Mouse (Mus musculus) limb, embryonic 11.5 days (tissue): ENCODE results near the gene Nebl. TPM values are rescaled to one million over a fixed set of nuclear protein-coding genes. Genes with fewer than 3 reads are reported as not detected.

Experiments
- ATAC-seq: fragments of 200-750 bp; cut with Nextera tagmentation; 2 replicates; pipeline ENCODE4 v1.8.0; 2017; ENCODE audit warnings: low read depth; ENCODE audit not compliant: insufficient number of reproducible peaks, low FRiP score, low TSS enrichment
- DNase-seq: peaks from one replicate; pipeline ENCODE4 v3.0.0-alpha.2; 2015; ENCODE audit warnings: low spot score
- H3K27ac ChIP-seq: fragments of 300-500 bp; sonication (generic); replicated peaks from 2 replicates; pipeline ENCODE4 v1.5.1; 2014; ENCODE audit warnings: low read depth, mild to moderate bottlenecking, low read length
- H3K27me3 ChIP-seq: fragments of 300-500 bp; sonication (generic); 2 replicates; pipeline ENCODE4 v1.6.1; 2014; ENCODE audit warnings: mild to moderate bottlenecking, low read length, mixed read lengths; ENCODE audit not compliant: control insufficient read depth, insufficient read depth
- H3K36me3 ChIP-seq: fragments of 300-500 bp; sonication (generic); 2 replicates; pipeline ENCODE4 v1.6.1; 2014; ENCODE audit warnings: mild to moderate bottlenecking, low read length, moderate library complexity, mixed read lengths; ENCODE audit not compliant: control insufficient read depth, insufficient read depth
- H3K4me1 ChIP-seq: fragments of 300-500 bp; sonication (generic); 2 replicates; pipeline ENCODE4 v1.6.1; 2014; ENCODE audit warnings: low read length, mixed read lengths; ENCODE audit not compliant: control insufficient read depth, insufficient read depth
- H3K4me2 ChIP-seq: fragments of 300-500 bp; sonication (generic); 2 replicates; pipeline ENCODE4 v1.6.1; 2014; ENCODE audit warnings: low read depth, mild to moderate bottlenecking, moderate library complexity; ENCODE audit not compliant: severe bottlenecking
- H3K4me3 ChIP-seq: fragments of 300-500 bp; sonication (generic); 2 replicates; pipeline ENCODE4 v1.5.1; 2014; ENCODE audit warnings: low read depth, low read length
- H3K9ac ChIP-seq: fragments of 300-500 bp; sonication (generic); 2 replicates; pipeline ENCODE4 v1.6.1; 2014; ENCODE audit warnings: mild to moderate bottlenecking, low read length
- H3K9me3 ChIP-seq: fragments of 300-500 bp; sonication (generic); 2 replicates; pipeline ENCODE4 v1.6.1; 2016; ENCODE audit warnings: low read length; ENCODE audit not compliant: control insufficient read depth
- WGBS: fragments of 180-500 bp; shearing (Covaris S2); extraction: QIAGEN DNeasy Blood & Tissue Kit; methylation state at CpG from one replicate; pipeline ENCODE4 v1.1.7; 2014; 5-methylcytosine and 5-hydroxymethylcytosine counted together
- polyA plus RNA-seq: library from polyadenylated mRNA; unstranded; fragments of >200 nt; fragmentation: Nextera tagmentation; extraction: Ambion mirVana; gene quantifications from 2 replicates; pipeline ENCODE4 v1.2.1, GENCODE M21; 2014

Gene Nebl
- polyA plus RNA-seq, 1 experiment from 2014 or later, result 4.8 TPM

DNA sequence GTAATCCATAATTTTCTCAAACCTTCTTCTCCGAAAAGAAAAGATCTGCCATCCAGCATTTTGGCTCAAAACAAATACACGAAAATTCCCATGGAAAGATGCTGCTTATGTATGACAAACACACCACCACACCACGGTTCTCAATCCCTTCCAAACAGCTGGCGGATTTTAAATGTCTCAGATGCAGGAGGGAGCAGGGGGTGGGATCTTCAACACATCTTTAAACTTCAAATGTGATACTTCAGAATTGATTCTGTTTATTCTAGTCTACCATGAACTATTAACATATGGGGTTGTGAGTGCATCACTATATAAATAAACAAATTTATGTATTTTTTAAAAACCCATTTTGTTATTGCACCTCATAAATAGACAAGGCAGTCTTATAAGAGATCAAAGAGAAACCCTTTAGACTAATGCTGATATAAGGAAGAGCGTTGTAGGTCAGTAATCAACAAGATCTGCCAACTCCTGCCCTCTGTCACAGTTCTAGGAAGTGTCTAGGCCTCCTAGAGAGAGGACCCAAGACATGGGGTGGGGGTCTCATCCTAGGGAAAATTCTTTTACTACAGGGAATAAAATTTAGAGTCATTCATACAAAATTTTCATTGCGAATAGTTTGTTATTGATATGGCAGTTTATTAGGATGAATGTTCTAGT lies 227.0 kb downstream of the Nebl start:
- Histone ChIP-seq H3K9ac (no peak overlapping the region), H3K9me3 (no peaks in the 10 kb centered on the region), H3K27ac (no peak overlapping the region), H3K4me2 (no peak overlapping the region), H3K4me3 (no peak overlapping the region), H3K27me3 (no peaks in the 10 kb centered on the region), H3K4me1 (no peaks in the 10 kb centered on the region), H3K36me3 (no peaks in the 10 kb centered on the region)
- WGBS, result 85% methylated on average over 6 of the region's 6 CpGs
- no peak for ATAC-seq
- DNase-seq, result no peak

DNA sequence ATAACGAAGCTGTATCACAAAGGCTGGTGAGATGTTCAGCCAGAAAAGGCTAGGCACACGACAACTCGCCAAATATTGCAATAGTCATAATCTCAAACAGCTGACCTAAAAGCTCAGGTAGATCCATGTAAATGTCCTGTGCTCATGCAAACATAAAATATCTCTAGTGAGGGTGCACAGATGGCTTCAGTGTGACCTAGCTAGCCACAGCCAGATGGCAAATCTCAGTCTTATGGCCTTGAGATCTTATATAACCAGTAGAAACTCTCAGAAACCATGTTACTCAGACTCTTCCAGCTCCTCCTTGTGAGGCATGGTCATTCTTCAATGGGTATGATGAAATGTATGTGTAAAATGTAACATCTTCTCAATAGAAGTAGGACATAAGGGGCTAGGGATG lies 230.2 kb downstream of the Nebl start:
- H3K27me3 ChIP-seq, result no peaks in the 10 kb centered on the region
- no peak for ATAC-seq
- no peak overlapping the region for H3K4me2 ChIP-seq
- DNase-seq, result no peak
- no peak overlapping the region for H3K9ac ChIP-seq
- no peak overlapping the region for H3K27ac ChIP-seq
- no peaks in the 10 kb centered on the region for H3K36me3 ChIP-seq
- no peaks in the 10 kb centered on the region for H3K9me3 ChIP-seq
- 93% methylated on average over 3 of the region's 3 CpGs for WGBS
- no peak overlapping the region for H3K4me3 ChIP-seq
- H3K4me1 ChIP-seq, result no peaks in the 10 kb centered on the region

DNA sequence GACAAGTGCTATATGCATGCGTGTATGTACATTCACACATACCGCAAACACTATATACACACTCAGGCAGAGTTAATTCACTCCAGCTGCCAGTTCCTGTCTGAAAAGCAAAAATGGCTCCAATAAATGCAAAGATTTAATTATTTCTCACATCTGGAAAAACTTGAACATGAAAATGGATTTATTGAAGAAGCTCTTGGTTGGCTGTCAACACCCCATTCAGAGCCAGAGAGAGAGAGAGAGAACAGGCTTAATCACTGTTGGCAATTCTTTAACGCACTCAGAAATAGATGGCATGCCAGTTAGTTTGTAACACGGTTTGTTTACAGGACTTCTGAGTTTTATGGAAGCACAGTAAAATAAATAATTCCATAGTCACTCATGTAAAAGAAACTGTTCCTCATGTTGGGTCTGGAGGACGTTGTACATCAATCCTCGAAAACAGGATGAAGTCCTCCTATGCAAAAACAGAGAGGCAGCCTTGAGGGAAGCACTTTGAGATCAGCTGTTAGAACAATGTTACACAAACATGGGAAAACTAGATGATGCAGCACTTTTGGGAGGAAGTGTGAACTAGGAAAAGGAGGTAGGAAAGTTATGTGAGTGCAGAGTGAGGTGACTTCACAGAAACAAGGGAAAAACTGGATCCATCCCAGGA lies 265.6 kb downstream of the Nebl start:
- H3K27ac ChIP-seq, result no peak overlapping the region
- H3K4me3 ChIP-seq, result no peak overlapping the region
- ATAC-seq (no peak), DNase-seq (no peak)
- H3K4me2 ChIP-seq, result no peak overlapping the region
- H3K9ac ChIP-seq, result no peak overlapping the region
- H3K27me3 ChIP-seq, result no peaks in the 10 kb centered on the region
- H3K36me3 ChIP-seq, result no peaks in the 10 kb centered on the region
- H3K9me3 ChIP-seq, result no peaks in the 10 kb centered on the region
- WGBS, result 47% methylated on average over 6 of the region's 6 CpGs
- peaks cover 6% of the 10 kb centered on the region; the same call in 1 of the 2 replicates for H3K4me1 ChIP-seq

DNA sequence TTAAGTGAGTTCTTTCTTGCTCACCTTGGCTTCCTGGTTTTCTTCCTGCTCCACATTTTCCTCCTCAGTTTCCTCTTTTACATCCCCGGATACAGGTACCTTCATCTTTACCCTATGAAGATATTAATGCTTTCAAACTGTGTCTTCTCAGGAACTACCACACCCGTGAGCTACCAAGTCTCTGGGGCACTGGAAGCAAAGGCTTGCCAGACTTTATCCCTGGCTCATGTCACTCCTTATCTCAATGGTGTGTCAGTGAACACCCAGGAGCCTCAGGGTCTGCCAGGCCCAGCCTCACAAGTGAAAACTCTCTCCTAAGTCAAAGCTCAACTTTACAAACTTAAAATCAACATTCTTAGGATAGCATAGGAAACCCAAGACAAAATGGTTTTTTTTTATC lies 270.8 kb downstream of the Nebl start:
- Histone ChIP-seq H3K27me3 (no peaks in the 10 kb centered on the region), H3K4me2 (no peak overlapping the region), H3K9me3 (no peaks in the 10 kb centered on the region), H3K4me3 (no peak overlapping the region), H3K27ac (no peak overlapping the region), H3K36me3 (no peaks in the 10 kb centered on the region), H3K9ac (no peak overlapping the region), H3K4me1 (no peaks in the 10 kb centered on the region)
- 68% methylated on average over 2 of the region's 2 CpGs for WGBS
- ATAC-seq, result no peak
- DNase-seq, result no peak

DNA sequence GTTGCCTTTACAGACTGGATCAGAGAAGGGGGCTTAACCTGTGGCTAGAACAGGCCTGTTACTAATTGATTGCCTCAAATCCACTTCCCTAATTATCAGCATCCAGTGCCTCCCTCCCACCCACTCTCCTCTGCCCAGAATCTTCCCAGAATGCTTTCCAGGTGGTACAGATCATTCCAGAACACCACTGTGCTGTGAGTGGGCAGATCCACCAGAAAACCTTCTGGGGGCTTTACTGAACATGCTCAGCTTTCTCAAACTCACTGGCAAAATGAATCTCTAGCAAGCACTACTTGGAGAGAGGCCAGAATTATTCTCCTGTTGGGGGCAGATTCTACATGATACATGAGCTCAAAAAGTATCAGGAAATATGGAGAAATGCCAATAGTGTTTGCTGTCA lies 277.6 kb downstream of the Nebl start:
- Histone ChIP-seq H3K4me3 (no peak overlapping the region), H3K9ac (no peak overlapping the region), H3K36me3 (no peaks in the 10 kb centered on the region), H3K4me1 (no peaks in the 10 kb centered on the region), H3K9me3 (no peaks in the 10 kb centered on the region), H3K27me3 (no peaks in the 10 kb centered on the region), H3K27ac (no peak overlapping the region), H3K4me2 (no peak overlapping the region)
- ATAC-seq, result no peak
- DNase-seq, result no peak

DNA sequence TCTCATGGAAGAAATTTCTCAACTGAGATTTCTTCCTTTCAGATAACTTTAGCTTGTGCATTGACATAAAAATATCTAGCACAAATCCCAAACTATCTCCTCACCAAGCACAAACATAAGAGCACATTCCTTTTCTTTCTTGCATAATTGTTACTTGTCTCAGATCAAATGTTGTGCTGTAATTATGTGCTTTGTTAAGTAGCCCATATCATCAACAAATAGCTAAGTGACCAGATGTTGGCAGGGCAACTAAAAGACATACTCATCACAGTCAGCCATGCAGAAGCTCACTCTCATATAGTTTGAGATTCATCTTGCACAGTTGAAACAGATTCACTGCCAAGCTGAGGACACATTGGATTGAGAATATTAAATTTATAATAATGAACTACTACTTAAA lies 282.9 kb downstream of the Nebl start:
- Histone ChIP-seq H3K9me3 (no peaks in the 10 kb centered on the region), H3K27me3 (no peaks in the 10 kb centered on the region), H3K9ac (no peak overlapping the region), H3K4me3 (no peak overlapping the region), H3K4me2 (no peak overlapping the region), H3K36me3 (no peaks in the 10 kb centered on the region), H3K4me1 (no peaks in the 10 kb centered on the region), H3K27ac (no peak overlapping the region)
- ATAC-seq (no peak), DNase-seq (no peak)

DNA sequence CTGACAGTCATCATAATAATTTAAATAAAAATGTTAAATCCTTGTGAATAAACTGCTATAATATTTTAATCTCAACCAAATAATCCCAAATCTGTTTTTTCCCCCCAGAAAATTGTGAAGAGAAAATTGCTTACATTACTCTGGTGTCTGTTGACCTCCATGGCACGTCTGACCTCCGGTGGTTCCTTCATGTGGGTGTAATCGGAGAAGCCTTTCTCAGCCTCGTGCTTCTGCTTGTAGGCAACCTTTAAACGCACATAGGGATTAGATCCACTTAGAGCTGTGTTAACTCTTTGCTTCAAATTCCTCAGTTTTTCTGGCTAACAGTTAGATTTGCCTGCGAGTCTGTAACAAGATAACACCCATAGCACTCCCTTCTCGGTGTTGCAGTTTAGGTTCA lies 287.7 kb downstream of the Nebl start:
- ATAC-seq (no peak), DNase-seq (peak; percentile 27)
- Histone ChIP-seq H3K9me3 (no peaks in the 10 kb centered on the region), H3K4me3 (no peak overlapping the region), H3K27ac (no peak overlapping the region), H3K9ac (no peak overlapping the region), H3K36me3 (no peaks in the 10 kb centered on the region), H3K27me3 (no peaks in the 10 kb centered on the region), H3K4me1 (no peaks in the 10 kb centered on the region), H3K4me2 (no peak overlapping the region)
- WGBS, result 20% methylated on average over 7 of the region's 7 CpGs

DNA sequence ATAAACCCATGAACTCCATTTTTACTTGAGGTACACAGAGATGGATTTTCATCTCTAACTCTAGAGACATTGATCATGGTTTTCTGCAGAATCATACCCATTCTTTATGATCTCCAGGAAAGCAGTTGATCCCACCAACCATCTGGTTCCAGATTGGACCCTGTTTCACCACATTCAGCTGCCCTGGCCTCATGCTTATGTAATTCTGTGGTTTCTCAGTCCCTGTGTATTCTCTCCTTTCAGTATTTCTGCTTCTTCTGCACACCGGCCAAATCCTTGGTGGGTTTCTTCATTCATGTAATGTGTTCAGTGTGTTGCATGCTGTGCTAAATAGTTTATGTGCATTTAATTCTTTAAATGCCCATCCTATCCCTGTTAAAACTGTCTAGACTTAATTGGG lies 292.9 kb downstream of the Nebl start:
- DNase-seq (no peak), ATAC-seq (no peak)
- H3K27me3 ChIP-seq, result no peaks in the 10 kb centered on the region
- H3K36me3 ChIP-seq, result no peaks in the 10 kb centered on the region
- H3K4me1 ChIP-seq, result no peaks in the 10 kb centered on the region
- no peak overlapping the region for H3K9ac ChIP-seq
- WGBS, result 93% methylated on average over 1 of the region's 1 CpGs
- H3K4me2 ChIP-seq, result no peak overlapping the region
- H3K9me3 ChIP-seq, result no peaks in the 10 kb centered on the region
- no peak overlapping the region for H3K27ac ChIP-seq
- no peak overlapping the region for H3K4me3 ChIP-seq
